Mouse (Mus musculus) retina, embryonic 14.5 days (tissue): Measurements from ENCODE around the gene Ppp1cc.

Experiments used
- DNase-seq: peaks from one replicate; pipeline ENCODE4 v3.0.0-alpha.2; 2015; ENCODE audit warnings: low spot score

Ppp1cc gene

DNA sequence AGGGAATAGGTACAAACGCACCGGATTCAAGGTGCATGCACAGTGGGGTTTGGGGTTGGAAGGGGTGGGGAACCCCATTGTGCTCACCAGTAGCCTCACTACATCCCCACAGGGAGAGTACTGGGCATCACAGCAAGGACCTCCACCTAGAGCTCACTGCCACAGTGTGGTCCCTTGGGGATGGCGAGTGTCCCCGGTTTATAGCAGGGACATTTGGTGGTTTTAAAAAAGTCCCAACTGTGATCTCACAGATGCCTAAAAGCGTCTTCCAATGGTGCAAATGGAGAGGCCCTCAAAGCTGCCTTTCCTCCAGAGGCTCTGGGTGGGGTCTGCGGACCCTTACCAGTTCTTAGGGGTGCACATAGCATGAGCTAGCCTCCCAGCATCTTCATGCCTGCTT lies 55.8 kb downstream of the Ppp1cc start:
- no peak for DNase-seq

DNA sequence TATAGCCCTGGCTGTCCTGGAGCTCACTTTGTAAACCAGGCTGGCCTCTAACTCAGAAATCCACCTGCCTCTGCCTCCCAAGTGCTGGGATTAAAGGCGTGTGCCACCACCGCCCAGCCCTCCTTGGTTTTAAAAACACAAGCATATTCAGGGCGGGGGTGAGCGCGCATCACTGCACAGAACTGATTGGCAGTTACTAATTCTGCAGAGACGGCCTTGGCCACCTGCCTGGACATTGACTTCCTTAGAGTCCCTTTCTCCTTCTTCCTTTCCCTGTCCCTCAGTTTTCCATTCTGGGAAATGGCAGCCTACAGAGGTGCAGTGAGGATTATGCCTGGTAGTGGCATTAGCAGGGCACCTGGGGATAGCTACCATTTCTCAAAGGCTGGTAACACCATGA lies 59.6 kb downstream of the Ppp1cc start:
- DNase-seq: no peak

GRCm38 (mm10) chr5:122218109-122218905 lies 60.2 kb downstream of the Ppp1cc start:
- DNase-seq: no peak

DNA sequence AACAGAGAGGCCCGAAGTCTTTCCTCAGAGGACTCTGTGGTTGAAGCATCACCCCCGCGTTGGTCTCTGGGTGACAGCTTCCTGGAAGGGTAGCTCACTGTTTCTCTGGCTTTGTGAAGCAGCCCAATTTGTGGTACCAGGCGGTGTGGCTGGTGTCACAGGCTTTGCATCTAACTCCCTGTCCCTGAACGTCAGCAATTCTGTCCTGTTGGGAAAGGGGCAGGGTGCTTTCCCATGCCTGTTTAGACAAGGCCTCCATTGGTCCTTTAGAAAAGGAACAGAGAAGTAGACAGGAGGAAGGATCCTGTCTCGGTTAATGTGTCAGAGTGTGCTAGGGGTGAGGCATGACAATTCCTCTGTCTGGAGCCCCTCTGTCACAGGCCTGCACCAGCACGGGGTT lies 60.9 kb downstream of the Ppp1cc start:
- DNase-seq: no peak

- DNase-seq: no peak
These were observed 61.9 kb downstream of the Ppp1cc start for GRCm38 (mm10) chr5:122219655-122220629.

GRCm38 (mm10) chr5:122221085-122221484 lies 63.0 kb downstream of the Ppp1cc start:
- no peak for DNase-seq

DNA sequence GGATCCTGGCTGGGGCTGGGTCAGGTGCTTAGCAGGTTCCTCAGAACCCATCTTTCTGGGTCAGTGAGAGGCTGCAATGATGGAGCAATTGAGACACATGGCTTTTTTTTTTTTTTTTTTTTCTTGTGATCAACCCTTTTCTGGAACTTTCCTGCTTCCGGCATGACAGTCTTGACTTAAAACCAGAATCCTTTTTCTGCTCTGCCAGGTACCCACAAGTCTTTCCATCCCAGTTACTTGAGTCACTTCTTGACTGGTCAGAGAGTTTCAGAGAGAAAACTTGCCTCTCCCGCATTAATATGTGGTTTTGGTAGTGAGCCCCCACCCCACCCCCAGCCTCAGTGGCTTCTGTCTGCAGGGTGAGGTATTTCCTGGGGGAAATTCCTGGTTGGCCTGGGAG lies 66.2 kb downstream of the Ppp1cc start:
- DNase-seq: no peak
